In the genomic region with DNA sequence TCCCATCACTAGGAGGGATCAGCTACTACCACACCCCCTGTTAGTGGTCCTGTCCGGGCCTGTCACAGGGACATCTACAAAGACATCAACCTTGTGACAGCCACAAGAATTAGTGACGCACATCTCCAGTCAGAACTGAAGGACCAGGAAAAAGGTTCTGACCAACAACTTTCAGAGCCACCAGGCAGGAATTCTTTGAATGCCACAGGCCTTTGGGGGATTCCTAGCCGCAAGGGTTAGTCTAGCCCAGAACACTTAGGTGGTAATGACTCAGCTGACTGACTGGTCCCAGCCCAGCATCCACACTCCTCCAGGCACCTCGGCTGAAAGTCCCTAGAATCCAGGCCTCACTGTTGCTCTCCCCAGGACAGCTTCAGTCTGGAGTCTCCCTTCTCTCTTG, we compare ENCODE assay signal across 17 mouse cellular contexts.
A peak's percentile ranks its signal among the peaks of the same experiment; 100 is the strongest.
DNase-seq lines count a peak whose midpoint lies in the region; TF ChIP-seq lines count a peak whose summit lies in the region.
"Had no signal": no experiment of that assay in that cellular context is flagged by ENCODE, and none has a peak within 500 bp of the region (broad histone marks: within the 10 kb centered on the region; RNA-seq: fewer than 3 reads in every experiment).

No protein-coding gene starts in this region.

- WGBS in lung, adult 2 months = 84% methylated on average over 4 of the region's 4 CpGs

- no peak for TF ChIP-seq CTCF in lung, adult 2 months (IDR thresholded peaks at IDR 0.05; ENCODE audit: insufficient read depth, low read length)

- DNase-seq in lung, adult 18-20 months = peak; percentile 45 to 65
- DNase-seq in lung, adult 2 months = no peak
- peak; percentile 96 for DNase-seq in 3T3-L1 (ENCODE audit: low read depth, low spot score)
- DNase-seq in Muller cell, postnatal 12 days (ENCODE audit: inconsistent ontology term) = peak; percentile 75
- peak; percentile 51 for DNase-seq in fibroblast of lung, adult 2 months (ENCODE audit: low read depth)
- no peak for DNase-seq in urinary bladder, adult 2 months (ENCODE audit: low spot score)
- DNase-seq in urinary bladder, adult 18-20 months (ENCODE audit: low spot score in 2 of 2) = no peak
- DNase-seq: adrenal gland, postnatal 10 days; cerebellum, adult 11 months; cerebellum, adult 8-10 months; cerebellum, postnatal 36 days; heart, postnatal 36 days; kidney, adult 11 months had no signal

- no peak overlapping the region for H3K4me3 ChIP-seq in lung, adult 2 months (replicated peaks; ENCODE audit: extremely low read depth, low read depth, low read length)
- H3K4me3 ChIP-seq: embryonic facial prominence, embryonic 13.5 days; forebrain, embryonic 15.5 days; heart, embryonic 13.5 days; hindbrain, embryonic 13.5 days had no signal

- peaks cover 42% of the 10 kb centered on the region for H3K4me1 ChIP-seq in lung, adult 2 months (ENCODE audit: control insufficient read depth, insufficient read depth, low read length)

- no peak for TF ChIP-seq POLR2A in lung, adult 2 months (IDR thresholded peaks at IDR 0.05; ENCODE audit: borderline replicate concordance, extremely low read depth, low read depth, low read length)

Comparison
In these comparisons a context has a peak if more than half of its experiments do, and no peak if none do; other contexts are left out.
1. DNase-seq: peak in lung, adult 18-20 months (2 of 2), 3T3-L1 (single experiment), Muller cell, postnatal 12 days (single experiment) and fibroblast of lung, adult 2 months (single experiment); none in lung, adult 2 months (single experiment), urinary bladder, adult 2 months (single experiment) and urinary bladder, adult 18-20 months (0 of 2).